Mouse (Mus musculus): ENCODE data around the gene Crybg1. TPM values are rescaled to one million over a fixed set of nuclear protein-coding genes. Genes with fewer than 3 reads are reported as not detected.
A peak's percentile ranks its signal among the peaks of the same experiment; 100 is the strongest.

Crybg1 gene
- polyA plus RNA-seq, 1 experiment from 2014 or later = 0.23 TPM

GRCm38 (mm10) chr10:43900883-43901570 lies 247.6 kb downstream of the Crybg1 start:
- no peaks in the 10 kb centered on the region for H3K9me3 ChIP-seq (ENCODE audit: control insufficient read depth, low read length)
- 7% methylated on average over 30 of the region's 30 CpGs for WGBS
- no peaks in the 10 kb centered on the region for H3K36me3 ChIP-seq (ENCODE audit: control insufficient read depth, insufficient read depth)
- peak overlapping the region; percentile 71 for H3K27ac ChIP-seq (ENCODE audit: low read length)
- H3K4me3 ChIP-seq (replicated peaks; ENCODE audit: low read length) = peak overlapping the region; percentile 91
- H3K4me2 ChIP-seq (ENCODE audit: low read length) = peak overlapping the region; percentile 69
- peak overlapping the region; percentile 81 for H3K9ac ChIP-seq (replicated peaks; ENCODE audit: low read depth, low read length)
- peaks cover 12% of the 10 kb centered on the region for H3K4me1 ChIP-seq (replicated peaks; ENCODE audit: control insufficient read depth, insufficient read depth, low read length)
- ATAC-seq = peak; percentile 69
- no peaks in the 10 kb centered on the region for H3K27me3 ChIP-seq (replicated peaks; ENCODE audit: control insufficient read depth, insufficient read depth, low read length)

Other genes with a start within 250 kb of the Crybg1 start
- gene Qrsl1, start 247.1 kb downstream of the Crybg1 start, polyA plus RNA-seq (2015; fragmentation: Nextera tagmentation; extraction: Ambion mirVana) = 22.5 and 25.0 TPM in 2 replicates
- 18.3 and 19.9 TPM in 2 replicates for gene Rtn4ip1, start 247.0 kb downstream of the Crybg1 start, polyA plus RNA-seq (2015; fragmentation: Nextera tagmentation; extraction: Ambion mirVana)
- 50.2 and 56.1 TPM in 2 replicates for gene Atg5, start 119.5 kb upstream of the Crybg1 start, polyA plus RNA-seq (2015; fragmentation: Nextera tagmentation; extraction: Ambion mirVana)